Mouse (Mus musculus): Measurements from ENCODE around the gene Tcte3.
"Not testable (repeated sequence)": the region's sequence is repeated elsewhere in the genome, so short reads cannot be mapped to it uniquely, and the experiment has no call there.

- not testable (repeated sequence) for TF ChIP-seq CEBPB (IDR thresholded peaks at IDR 0.05; ENCODE audit: low read depth); CTCF (IDR thresholded peaks at IDR 0.05; ENCODE audit: control insufficient read depth, insufficient read depth, insufficient read length); MYOD1 (IDR thresholded peaks at IDR 0.05; ENCODE audit: control insufficient read depth, insufficient read length, low read depth)
Measured at GRCm38 (mm10) chr17:15023878-15024492, 17.3 kb downstream of the Tcte3 start.

All from C2C12 (cell line).